Comparison of ENCODE assay signal across 8 mouse cellular contexts in the genomic region with DNA sequence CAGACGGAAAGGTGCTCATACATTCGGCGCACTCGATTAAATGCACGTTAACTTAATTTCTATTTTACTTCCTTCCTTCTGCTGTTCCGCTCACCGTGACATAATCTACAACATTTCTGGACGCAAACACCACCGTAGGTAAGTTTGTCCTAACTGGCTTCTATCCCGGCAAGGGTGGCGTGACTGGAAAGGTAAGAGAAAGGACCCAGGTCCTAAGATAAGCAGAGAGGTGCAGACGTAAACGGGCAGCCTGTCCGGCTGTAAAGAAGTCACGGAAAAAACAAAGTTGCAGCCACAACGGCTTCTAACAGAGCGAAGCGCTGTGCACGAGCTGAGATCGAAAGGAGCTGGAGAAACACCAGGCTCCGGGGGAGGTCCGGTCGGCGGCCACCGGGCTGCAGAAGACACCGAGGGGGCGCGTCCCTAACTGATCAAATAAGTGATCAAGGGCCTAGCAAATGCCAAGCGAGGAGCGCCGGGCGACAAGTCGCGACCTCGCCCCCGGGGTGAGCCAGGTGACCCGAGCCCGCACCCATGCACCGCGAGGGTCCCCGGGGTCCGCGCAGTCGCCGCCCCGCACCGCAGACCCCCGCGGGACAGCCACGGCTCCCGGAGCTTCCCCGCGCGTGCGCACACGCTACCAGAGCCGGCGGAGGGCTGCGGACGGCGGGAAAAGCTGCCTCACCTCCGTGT. TPM values are rescaled to one million over a fixed set of nuclear protein-coding genes. Genes with fewer than 3 reads are reported as not detected.
DNase-seq lines count a peak whose midpoint lies in the region; TF ChIP-seq lines count a peak whose summit lies in the region.

No protein-coding gene starts in this region.

- no peak for TF ChIP-seq CTCF in testis, adult 2 months (IDR thresholded peaks at IDR 0.05; ENCODE audit: control insufficient read depth, insufficient read depth, insufficient replicate concordance, low read depth, low read length)

- H3K27me3 ChIP-seq in testis, adult 2 months (ENCODE audit: control insufficient read depth, insufficient read depth, low read length): no peaks in the 10 kb centered on the region

- no peak for TF ChIP-seq POLR2A in testis, adult 2 months (IDR thresholded peaks at IDR 0.05; ENCODE audit: control insufficient read depth, low read depth, low read length)

- peak; percentile 1 for DNase-seq in embryo, embryonic 11 days
- DNase-seq in embryo, embryonic 9.5 days (ENCODE audit: extremely low spot score): no peak
- DNase-seq in testis, postnatal 14 days (ENCODE audit: low spot score): no peak
- peak; percentile 50 for DNase-seq in heart, postnatal 4 days
- DNase-seq in lung, postnatal 25 days (ENCODE audit: low spot score): peak; percentile 12
- no peak for DNase-seq in left cerebral cortex, postnatal 14 days (ENCODE audit: low spot score in 2 of 2)
- DNase-seq in spleen, adult 18-20 months: no peak

- intact Hi-C loops in left cerebral cortex, postnatal 14 days (cut with DNase I): no loop called here

- no peaks in the 10 kb centered on the region; the same call in 1 of the 2 replicates for H3K4me1 ChIP-seq in testis, adult 2 months (ENCODE audit: control insufficient read depth, insufficient read depth, low read length)

- H3K27ac ChIP-seq in testis, adult 2 months (ENCODE audit: control insufficient read depth, insufficient read depth, low read depth, low read length): peak overlapping the region; percentile 96

- H3K4me3 ChIP-seq in testis, adult 2 months (ENCODE audit: control insufficient read depth, low read depth, low read length): peak overlapping the region; percentile 93

- H3K36me3 ChIP-seq in testis, adult 2 months (ENCODE audit: control insufficient read depth, insufficient read depth, low read length): no peaks in the 10 kb centered on the region

RNA-seq across cellular contexts. Expression of a gene that starts 0.7 kb away (rescaled TPM):
- 9.3 and 9.8 TPM in 2 replicates for polyA plus RNA-seq in testis, adult 2 months (2012; rRNA removed)
- total RNA-seq in heart, postnatal 4 days (2021): 10 to 100 TPM; 52.4 to 54.4 TPM
- 10 to 100 TPM; 49.5 to 49.7 TPM for total RNA-seq in left cerebral cortex, postnatal 14 days (2021)

RNA-seq across cellular contexts. Expression of a gene that starts 42.4 kb away (rescaled TPM):
- 22.7 and 23.3 TPM in 2 replicates for polyA plus RNA-seq in testis, adult 2 months (2012; rRNA removed)
- under 1 TPM; 0.71 to 0.92 TPM for total RNA-seq in heart, postnatal 4 days (2021)
- total RNA-seq in left cerebral cortex, postnatal 14 days (2021): 1 to 10 TPM; 4.9 to 6.0 TPM

Comparison
In these comparisons a context has a peak if more than half of its experiments do, and no peak if none do; other contexts are left out.
1. DNase-seq: peak in embryo, embryonic 11 days (single experiment), heart, postnatal 4 days (single experiment) and lung, postnatal 25 days (single experiment); none in embryo, embryonic 9.5 days (single experiment), testis, postnatal 14 days (single experiment), left cerebral cortex, postnatal 14 days (0 of 2) and spleen, adult 18-20 months (0 of 2).